Mouse (Mus musculus): ENCODE measurements around the gene Wnt5b.

Gene Wnt5b

GRCm38 (mm10) chr6:119418392-119419251 lies 125.5 kb downstream of the Wnt5b start:
- peak; percentile 87 for ATAC-seq (ENCODE audit: low TSS enrichment)

GRCm38 (mm10) chr6:119417821-119418220 lies 126.3 kb downstream of the Wnt5b start:
- no peak for ATAC-seq (ENCODE audit: low TSS enrichment)

- peak; percentile 25; the same call in 1 of the 2 replicates for ATAC-seq (ENCODE audit: low TSS enrichment)
Measured at GRCm38 (mm10) chr6:119417354-119417753, 126.8 kb downstream of the Wnt5b start, which contains the start of gene Adipor2. Adipor2 (minus strand) TSS chr6:119417704.

- no peak for ATAC-seq (ENCODE audit: low TSS enrichment)
Measured at GRCm38 (mm10) chr6:119416643-119417042, 127.5 kb downstream of the Wnt5b start.

- no peak for ATAC-seq (ENCODE audit: low TSS enrichment)
Measured at GRCm38 (mm10) chr6:119414262-119415043, 129.7 kb downstream of the Wnt5b start.

- no peak for ATAC-seq (ENCODE audit: low TSS enrichment)
Measured at GRCm38 (mm10) chr6:119412588-119412987, 131.6 kb downstream of the Wnt5b start.

GRCm38 (mm10) chr6:119411511-119411910 lies 132.6 kb downstream of the Wnt5b start:
- no peak for ATAC-seq (ENCODE audit: low TSS enrichment)

- ATAC-seq (ENCODE audit: low TSS enrichment): no peak
Measured at GRCm38 (mm10) chr6:119409766-119410165, 134.4 kb downstream of the Wnt5b start.

GRCm38 (mm10) chr6:119408582-119408981 lies 135.6 kb downstream of the Wnt5b start:
- ATAC-seq (ENCODE audit: low TSS enrichment): no peak

GRCm38 (mm10) chr6:119407818-119408217 lies 136.3 kb downstream of the Wnt5b start:
- ATAC-seq (ENCODE audit: low TSS enrichment): no peak

GRCm38 (mm10) chr6:119406528-119406927 lies 137.6 kb downstream of the Wnt5b start:
- ATAC-seq (ENCODE audit: low TSS enrichment): no peak

- ATAC-seq (ENCODE audit: low TSS enrichment): no peak
Measured at GRCm38 (mm10) chr6:119405310-119405709, 138.8 kb downstream of the Wnt5b start.

GRCm38 (mm10) chr6:119404854-119405253 lies 139.3 kb downstream of the Wnt5b start:
- no peak for ATAC-seq (ENCODE audit: low TSS enrichment)

- no peak for ATAC-seq (ENCODE audit: low TSS enrichment)
Measured at GRCm38 (mm10) chr6:119402976-119403375, 141.2 kb downstream of the Wnt5b start.

GRCm38 (mm10) chr6:119401545-119402304 lies 142.4 kb downstream of the Wnt5b start:
- no peak for ATAC-seq (ENCODE audit: low TSS enrichment)

- ATAC-seq (ENCODE audit: low TSS enrichment): no peak
Measured at GRCm38 (mm10) chr6:119400649-119401048, 143.5 kb downstream of the Wnt5b start.

GRCm38 (mm10) chr6:119399371-119399770 lies 144.8 kb downstream of the Wnt5b start:
- ATAC-seq (ENCODE audit: low TSS enrichment): no peak

GRCm38 (mm10) chr6:119396309-119396634 lies 147.9 kb downstream of the Wnt5b start:
- ATAC-seq (ENCODE audit: low TSS enrichment): no peak

GRCm38 (mm10) chr6:119395421-119396308 lies 148.5 kb downstream of the Wnt5b start:
- no peak for ATAC-seq (ENCODE audit: low TSS enrichment)

- no peak for ATAC-seq (ENCODE audit: low TSS enrichment)
Measured at GRCm38 (mm10) chr6:119392836-119393235, 151.3 kb downstream of the Wnt5b start.

- no peak for ATAC-seq (ENCODE audit: low TSS enrichment)
Measured at GRCm38 (mm10) chr6:119390728-119391127, 153.4 kb downstream of the Wnt5b start.
